Mouse (Mus musculus): ENCODE data around the gene Taar7b. TPM values are rescaled to one million over a fixed set of nuclear protein-coding genes. Genes with fewer than 3 reads are reported as not detected.

Taar7b gene
- polyA plus RNA-seq, 1 experiment = not detected

DNA sequence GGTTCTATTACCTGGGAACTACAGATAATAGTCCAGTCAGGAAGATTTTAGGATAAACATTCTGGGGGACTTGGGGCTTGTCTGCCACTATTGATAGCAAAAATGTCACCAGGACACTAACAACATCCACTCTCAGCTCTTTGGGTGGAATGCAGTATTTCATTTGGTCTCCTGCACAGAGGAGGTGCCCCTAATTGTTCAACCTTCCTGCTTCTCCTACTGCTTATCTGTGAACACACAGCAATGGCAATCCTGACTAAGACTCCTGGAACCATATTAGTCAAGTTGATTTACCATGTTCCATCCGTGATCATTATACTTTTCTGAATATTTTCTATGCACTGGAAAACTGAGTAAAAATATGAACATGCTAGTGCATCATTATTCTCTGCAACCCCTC, 8.4 kb downstream of the Taar7b start:
- H3K4me2 ChIP-seq (ENCODE audit: low read depth) = no peak overlapping the region
- H3K79me2 ChIP-seq (ENCODE audit: control insufficient read depth, insufficient read depth) = no peaks in the 10 kb centered on the region
- no peak overlapping the region for H3K4me3 ChIP-seq
- no peak for TF ChIP-seq MYOG (IDR thresholded peaks at IDR 0.05; ENCODE audit: control insufficient read depth in 1 of 3, insufficient read depth in 1 of 3, insufficient read length in 2 of 3, low read depth in 2 of 3)
- no peak for TF ChIP-seq MYOD1 (IDR thresholded peaks at IDR 0.05; ENCODE audit: control insufficient read depth in 1 of 3, insufficient read length in 2 of 3, low read depth in 2 of 3)
- TF ChIP-seq MAX (IDR thresholded peaks at IDR 0.05; ENCODE audit: low read depth) = no peak
- no peak for TF ChIP-seq SRF (IDR thresholded peaks at IDR 0.05; ENCODE audit: control insufficient read depth, insufficient read length, low read depth)
- TF ChIP-seq USF1 (IDR thresholded peaks at IDR 0.05; ENCODE audit: low read depth) = no peak
- TF ChIP-seq POLR2A (IDR thresholded peaks at IDR 0.05; ENCODE audit: insufficient read length, low read depth) = no peak
- TF ChIP-seq TCF3 (IDR thresholded peaks at IDR 0.05; ENCODE audit: insufficient read length, low read depth) = no peak
- TF ChIP-seq TCF12 (IDR thresholded peaks at IDR 0.05; ENCODE audit: insufficient read depth, poor library complexity, severe bottlenecking) = no peak
- TF ChIP-seq POLR2AphosphoS2 (IDR thresholded peaks at IDR 0.05; ENCODE audit: insufficient read length, low read depth) = no peak
- no peak for TF ChIP-seq REST (IDR thresholded peaks at IDR 0.05; ENCODE audit: insufficient read depth, insufficient read length)
- no peak for TF ChIP-seq E2F4 (IDR thresholded peaks at IDR 0.05; ENCODE audit: insufficient read depth)
- TF ChIP-seq CEBPB (IDR thresholded peaks at IDR 0.05; ENCODE audit: insufficient read depth, poor library complexity, severe bottlenecking) = no peak
- H3K36me3 ChIP-seq (ENCODE audit: control insufficient read depth, insufficient read depth) = no peaks in the 10 kb centered on the region
- no peak overlapping the region for H3ac ChIP-seq (ENCODE audit: control insufficient read depth, insufficient read length)
- no peaks in the 10 kb centered on the region for H3K27me3 ChIP-seq (ENCODE audit: control insufficient read depth, insufficient read depth, insufficient read length)

DNA sequence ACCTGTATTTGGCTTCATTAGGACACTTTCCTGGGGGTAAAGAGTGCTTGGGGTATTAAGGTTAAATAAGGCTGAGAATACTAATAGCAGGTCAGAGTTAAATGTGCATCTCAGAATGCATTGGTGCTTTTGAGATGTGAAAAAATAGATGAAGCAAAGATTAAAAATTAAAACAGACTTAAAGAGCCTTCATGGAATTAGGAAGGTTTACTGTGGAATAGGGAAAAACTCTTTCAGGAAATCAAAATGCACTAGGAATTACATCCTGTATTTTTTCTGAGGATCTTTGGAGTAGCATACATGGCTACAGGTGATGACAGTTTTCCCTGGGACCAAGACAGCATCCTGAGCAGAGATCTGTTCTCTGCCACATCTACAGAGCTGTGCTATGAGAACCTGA, 27.2 kb downstream of the Taar7b start, which contains the start of gene Taar7d:
TSS of gene Taar7d (plus strand) at position 301 of the 400 bp plus-strand sequence.
- H3K27me3 ChIP-seq (ENCODE audit: control insufficient read depth, insufficient read depth, insufficient read length) = no peaks in the 10 kb centered on the region
- TF ChIP-seq USF1 (IDR thresholded peaks at IDR 0.05; ENCODE audit: low read depth) (no peak), SRF (IDR thresholded peaks at IDR 0.05; ENCODE audit: control insufficient read depth, insufficient read length, low read depth) (no peak), POLR2A (IDR thresholded peaks at IDR 0.05; ENCODE audit: insufficient read length, low read depth) (no peak)
- no peak within 1 kb of the TSS for H3K4me3 ChIP-seq
- no peak within 1 kb of the TSS for H3K4me2 ChIP-seq (ENCODE audit: low read depth)
- H3K36me3 ChIP-seq (ENCODE audit: control insufficient read depth, insufficient read depth) = no peaks in the 10 kb centered on the region
- H3K79me2 ChIP-seq (ENCODE audit: control insufficient read depth, insufficient read depth) = no peaks in the 10 kb centered on the region
- no peak within 1 kb of the TSS for H3ac ChIP-seq (ENCODE audit: control insufficient read depth, insufficient read length)

DNA sequence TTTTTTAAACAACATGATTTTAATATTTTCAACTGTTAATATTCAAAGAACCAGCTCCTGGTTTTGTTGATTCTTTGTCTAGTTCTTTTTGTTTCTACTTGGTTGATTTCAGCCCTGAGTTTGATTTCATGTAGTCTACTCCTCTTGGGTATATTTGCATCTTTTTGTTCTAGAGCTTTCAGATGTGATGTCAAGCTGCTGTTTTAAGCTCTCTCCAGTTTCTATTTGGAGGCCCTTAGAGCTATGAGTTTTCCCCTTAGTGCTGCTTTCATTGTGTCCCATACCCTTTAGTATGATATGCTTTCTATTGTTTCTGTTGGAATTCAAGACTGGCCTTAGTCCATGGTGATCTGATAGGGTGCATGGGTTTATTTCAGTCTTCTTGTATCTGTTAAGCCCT, 31.6 kb downstream of the Taar7b start:
- Histone ChIP-seq H3K27me3 (ENCODE audit: control insufficient read depth, insufficient read depth, insufficient read length) (no peaks in the 10 kb centered on the region), H3K36me3 (ENCODE audit: control insufficient read depth, insufficient read depth) (no peaks in the 10 kb centered on the region), H3K79me2 (ENCODE audit: control insufficient read depth, insufficient read depth) (no peaks in the 10 kb centered on the region), H3K4me3 (no peak overlapping the region), H3ac (ENCODE audit: control insufficient read depth, insufficient read length) (no peak overlapping the region), H3K4me2 (ENCODE audit: low read depth) (no peak overlapping the region)
- no peak for TF ChIP-seq REST (IDR thresholded peaks at IDR 0.05; ENCODE audit: insufficient read depth, insufficient read length)

DNA sequence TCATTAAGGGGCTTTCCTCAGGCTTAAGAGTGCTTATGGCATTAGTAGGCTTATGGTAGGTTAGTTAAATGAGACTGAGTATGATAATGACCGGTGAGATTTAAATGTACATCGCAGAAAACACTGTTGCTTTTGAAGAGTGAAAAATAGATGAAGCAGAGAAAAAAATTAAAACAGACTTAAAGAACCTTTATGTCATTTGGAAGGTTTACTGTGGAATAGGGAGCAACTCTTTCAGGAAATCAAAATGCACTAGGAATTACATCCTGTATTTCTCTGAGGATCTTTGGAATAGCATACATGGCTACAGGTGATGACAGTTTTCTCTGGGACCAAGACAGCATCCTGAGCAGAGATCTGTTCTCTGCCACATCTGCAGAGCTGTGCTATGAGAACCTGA, 37.6 kb downstream of the Taar7b start, which contains the start of gene Taar7e:
TSS of gene Taar7e (plus strand) at position 301 of the 400 bp plus-strand sequence.
- Histone ChIP-seq H3K27me3 (ENCODE audit: control insufficient read depth, insufficient read depth, insufficient read length) (no peaks in the 10 kb centered on the region), H3K4me2 (ENCODE audit: low read depth) (no peak within 1 kb of the TSS), H3K79me2 (ENCODE audit: control insufficient read depth, insufficient read depth) (no peaks in the 10 kb centered on the region), H3ac (ENCODE audit: control insufficient read depth, insufficient read length) (no peak within 1 kb of the TSS), H3K36me3 (ENCODE audit: control insufficient read depth, insufficient read depth) (no peaks in the 10 kb centered on the region), H3K4me3 (no peak within 1 kb of the TSS)
- TF ChIP-seq POLR2A (IDR thresholded peaks at IDR 0.05; ENCODE audit: insufficient read length, low read depth) (no peak), MYOG (IDR thresholded peaks at IDR 0.05; ENCODE audit: control insufficient read depth in 1 of 3, insufficient read depth in 1 of 3, insufficient read length in 2 of 3, low read depth in 2 of 3) (no peak), SRF (IDR thresholded peaks at IDR 0.05; ENCODE audit: control insufficient read depth, insufficient read length, low read depth) (no peak), E2F4 (IDR thresholded peaks at IDR 0.05; ENCODE audit: insufficient read depth) (no peak), MYOD1 (IDR thresholded peaks at IDR 0.05; ENCODE audit: control insufficient read depth in 1 of 3, insufficient read length in 2 of 3, low read depth in 2 of 3) (no peak)

DNA sequence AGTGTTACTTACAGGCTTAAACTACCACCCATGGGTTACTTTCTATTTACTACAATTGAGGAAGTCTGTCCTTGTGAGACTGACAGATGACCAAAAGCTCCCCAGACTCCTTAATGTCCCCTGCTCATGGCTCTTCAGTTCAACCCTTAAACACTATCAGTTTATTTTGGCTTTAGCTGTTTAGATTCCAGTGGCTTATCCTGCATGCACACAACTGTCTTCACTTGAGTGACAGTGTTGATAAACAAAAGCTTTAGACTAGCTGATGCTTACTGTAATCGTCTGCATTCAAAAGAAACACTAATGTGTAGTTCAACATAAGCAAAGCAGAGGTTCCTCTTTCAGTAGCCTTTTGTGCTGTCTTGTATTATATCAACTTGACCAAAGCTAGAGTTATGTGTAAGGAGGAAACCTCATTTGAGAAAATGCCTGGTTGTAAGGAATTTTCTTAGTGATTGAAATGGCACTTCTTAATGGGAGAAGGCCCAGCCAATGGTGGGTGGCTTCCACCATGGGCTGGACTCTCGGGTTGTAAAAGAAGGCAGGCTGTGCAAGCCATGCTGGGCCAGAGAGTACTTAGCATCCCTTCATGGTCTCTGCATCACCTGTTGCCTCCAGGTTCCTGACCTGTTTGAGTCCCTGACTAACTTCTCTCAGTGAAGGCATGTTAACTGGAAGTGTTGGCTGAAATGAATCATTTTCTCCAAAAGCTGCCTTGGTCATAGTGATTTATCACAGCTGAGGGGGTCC, 40.6 kb downstream of the Taar7b start:
- Histone ChIP-seq H3K4me3 (no peak overlapping the region), H3ac (ENCODE audit: control insufficient read depth, insufficient read length) (no peak overlapping the region), H3K79me2 (ENCODE audit: control insufficient read depth, insufficient read depth) (no peaks in the 10 kb centered on the region), H3K27me3 (ENCODE audit: control insufficient read depth, insufficient read depth, insufficient read length) (no peaks in the 10 kb centered on the region), H3K4me2 (ENCODE audit: low read depth) (no peak overlapping the region), H3K36me3 (ENCODE audit: control insufficient read depth, insufficient read depth) (no peaks in the 10 kb centered on the region)
- TF ChIP-seq REST (IDR thresholded peaks at IDR 0.05; ENCODE audit: insufficient read depth, insufficient read length) (no peak), E2F4 (IDR thresholded peaks at IDR 0.05; ENCODE audit: insufficient read depth) (no peak), MYOG (IDR thresholded peaks at IDR 0.05; ENCODE audit: control insufficient read depth in 1 of 3, insufficient read depth in 1 of 3, insufficient read length in 2 of 3, low read depth in 2 of 3) (no peak), POLR2AphosphoS2 (IDR thresholded peaks at IDR 0.05; ENCODE audit: insufficient read length, low read depth) (no peak), SRF (IDR thresholded peaks at IDR 0.05; ENCODE audit: control insufficient read depth, insufficient read length, low read depth) (no peak), MAX (IDR thresholded peaks at IDR 0.05; ENCODE audit: low read depth) (no peak), CEBPB (IDR thresholded peaks at IDR 0.05; ENCODE audit: insufficient read depth, poor library complexity, severe bottlenecking) (no peak), POLR2A (IDR thresholded peaks at IDR 0.05; ENCODE audit: insufficient read length, low read depth) (no peak), TCF12 (IDR thresholded peaks at IDR 0.05; ENCODE audit: insufficient read depth, poor library complexity, severe bottlenecking) (no peak), TCF3 (IDR thresholded peaks at IDR 0.05; ENCODE audit: insufficient read length, low read depth) (no peak)

Measured in myocyte (in vitro differentiated cells).